Mouse (Mus musculus): ENCODE data around the gene Slco4c1.

The Slco4c1 gene

GRCm38 (mm10) chr1:96871528-96872360 is at the start of gene Slco4c1:
Gene Slco4c1, minus strand, starts transcription at chr1:96872171.
- DNase-seq (ENCODE audit: extremely low read depth, insufficient read length, low spot score), result peak; percentile 9

- no peak for DNase-seq (ENCODE audit: extremely low read depth, insufficient read length, low spot score)
Measured at GRCm38 (mm10) chr1:96917333-96917732, 45.4 kb upstream of the Slco4c1 start.

GRCm38 (mm10) chr1:96883788-96884187 is 11.8 kb upstream of the Slco4c1 start:
- DNase-seq (ENCODE audit: extremely low read depth, insufficient read length, low spot score), result no peak

- DNase-seq (ENCODE audit: extremely low read depth, insufficient read length, low spot score), result no peak
Measured at GRCm38 (mm10) chr1:96878572-96878971, 6.6 kb upstream of the Slco4c1 start.

- DNase-seq (ENCODE audit: extremely low read depth, insufficient read length, low spot score), result no peak
Measured at GRCm38 (mm10) chr1:96876076-96876475, 4.1 kb upstream of the Slco4c1 start.

GRCm38 (mm10) chr1:96874636-96875035 is 2.7 kb upstream of the Slco4c1 start:
- no peak for DNase-seq (ENCODE audit: extremely low read depth, insufficient read length, low spot score)

GRCm38 (mm10) chr1:96872361-96872693 is 356 bp upstream of the Slco4c1 start:
- no peak for DNase-seq (ENCODE audit: extremely low read depth, insufficient read length, low spot score)

- no peak for DNase-seq (ENCODE audit: extremely low read depth, insufficient read length, low spot score)
Measured at GRCm38 (mm10) chr1:96870764-96871307, 1.1 kb downstream of the Slco4c1 start.

- no peak for DNase-seq (ENCODE audit: extremely low read depth, insufficient read length, low spot score)
Measured at GRCm38 (mm10) chr1:96868722-96869121, 3.2 kb downstream of the Slco4c1 start.

GRCm38 (mm10) chr1:96866002-96866401 is 6.0 kb downstream of the Slco4c1 start:
- DNase-seq (ENCODE audit: extremely low read depth, insufficient read length, low spot score), result no peak

GRCm38 (mm10) chr1:96864120-96864519 is 7.9 kb downstream of the Slco4c1 start:
- no peak for DNase-seq (ENCODE audit: extremely low read depth, insufficient read length, low spot score)

GRCm38 (mm10) chr1:96859995-96860684 is 11.8 kb downstream of the Slco4c1 start:
- no peak for DNase-seq (ENCODE audit: extremely low read depth, insufficient read length, low spot score)

GRCm38 (mm10) chr1:96853541-96853940 is 18.4 kb downstream of the Slco4c1 start:
- no peak for DNase-seq (ENCODE audit: extremely low read depth, insufficient read length, low spot score)

GRCm38 (mm10) chr1:96849101-96849500 is 22.9 kb downstream of the Slco4c1 start:
- DNase-seq (ENCODE audit: extremely low read depth, insufficient read length, low spot score), result no peak

- no peak for DNase-seq (ENCODE audit: extremely low read depth, insufficient read length, low spot score)
Measured at GRCm38 (mm10) chr1:96848606-96849005, 23.4 kb downstream of the Slco4c1 start.

- no peak for DNase-seq (ENCODE audit: extremely low read depth, insufficient read length, low spot score)
Measured at GRCm38 (mm10) chr1:96846727-96847126, 25.2 kb downstream of the Slco4c1 start.

- DNase-seq (ENCODE audit: extremely low read depth, insufficient read length, low spot score), result no peak
Measured at GRCm38 (mm10) chr1:96805287-96805727, 66.7 kb downstream of the Slco4c1 start.

- DNase-seq (ENCODE audit: extremely low read depth, insufficient read length, low spot score), result no peak
Measured at GRCm38 (mm10) chr1:96801595-96801994, 70.4 kb downstream of the Slco4c1 start.

- DNase-seq (ENCODE audit: extremely low read depth, insufficient read length, low spot score), result no peak
Measured at GRCm38 (mm10) chr1:96794690-96795089, 77.3 kb downstream of the Slco4c1 start.

GRCm38 (mm10) chr1:96794290-96794689 is 77.7 kb downstream of the Slco4c1 start:
- DNase-seq (ENCODE audit: extremely low read depth, insufficient read length, low spot score), result no peak

GRCm38 (mm10) chr1:96789268-96789667 is 82.7 kb downstream of the Slco4c1 start:
- no peak for DNase-seq (ENCODE audit: extremely low read depth, insufficient read length, low spot score)

- DNase-seq (ENCODE audit: extremely low read depth, insufficient read length, low spot score), result no peak
Measured at GRCm38 (mm10) chr1:96774174-96774573, 97.8 kb downstream of the Slco4c1 start.
